Mouse (Mus musculus) central nervous system, embryonic 11.5 days (tissue): Measurements from ENCODE around the gene Cd209f. TPM values are rescaled to one million over a fixed set of nuclear protein-coding genes. Genes with fewer than 3 reads are reported as not detected.

ENCODE experiments used
- polyA plus RNA-seq: library from polyadenylated mRNA; depleted of rRNA; stranded (reverse); fragments of >200 nt; gene quantifications from 2 replicates; pipeline ENCODE4 v1.2.3, GENCODE M21; 2012; rRNA removed

The Cd209f gene
- polyA plus RNA-seq, result not detected in 2 replicates

GRCm38 (mm10) chr8:4105735-4106134 is at the start of gene Cd209f:
TSS of gene Cd209f (minus strand) at chr8:4105835.

GRCm38 (mm10) chr8:4133798-4134197 is 28.2 kb upstream of the Cd209f start, which contains the start of gene Cd209g:
TSS of gene Cd209g (plus strand) at chr8:4134098.

Other genes starting within 250 kb of the Cd209f start
- gene Cd209d, start 227.3 kb downstream of the Cd209f start, polyA plus RNA-seq, result not detected in 2 replicates
- not detected in 2 replicates for gene Cd209b, start 179.0 kb downstream of the Cd209f start, polyA plus RNA-seq
- gene Cd209c, start 151.1 kb downstream of the Cd209f start, polyA plus RNA-seq, result 0.12 and 0.19 TPM in 2 replicates
- not detected in 2 replicates for gene Cd209g, start 28.3 kb upstream of the Cd209f start, polyA plus RNA-seq
- 34.2 and 35.4 TPM in 2 replicates for gene Evi5l, start 60.7 kb upstream of the Cd209f start, polyA plus RNA-seq
- gene Prr36, start 111.6 kb upstream of the Cd209f start, polyA plus RNA-seq, result 22.9 and 31.1 TPM in 2 replicates
- gene Lrrc8e, start 121.0 kb upstream of the Cd209f start, polyA plus RNA-seq, result 0.05 and 0.06 TPM in 2 replicates
- gene Map2k7, start 132.9 kb upstream of the Cd209f start, polyA plus RNA-seq, result 58.2 and 61.0 TPM in 2 replicates
- gene Gm49320, start 133.0 kb upstream of the Cd209f start, polyA plus RNA-seq, result 2.7 and 6.0 TPM in 2 replicates
- 25.9 and 32.2 TPM in 2 replicates for gene Tgfbr3l, start 142.4 kb upstream of the Cd209f start, polyA plus RNA-seq
- 47.8 and 71.6 TPM in 2 replicates for gene Snapc2, start 147.2 kb upstream of the Cd209f start, polyA plus RNA-seq
- 153 and 192 TPM in 2 replicates for gene Ctxn1, start 153.4 kb upstream of the Cd209f start, polyA plus RNA-seq
- 89.5 and 95.6 TPM in 2 replicates for gene Timm44, start 170.1 kb upstream of the Cd209f start, polyA plus RNA-seq
- gene Ccl25, start 219.4 kb upstream of the Cd209f start, polyA plus RNA-seq, result 15.2 and 19.8 TPM in 2 replicates
- gene Elavl1, start 219.6 kb upstream of the Cd209f start, polyA plus RNA-seq, result 61.1 and 104 TPM in 2 replicates